Mouse (Mus musculus) embryonic facial prominence, embryonic 13.5 days (tissue): ENCODE results near the gene Pml. TPM values are rescaled to one million over a fixed set of nuclear protein-coding genes. Genes with fewer than 3 reads are reported as not detected.
"Not testable (repeated sequence)": the region's sequence is repeated elsewhere in the genome, so short reads cannot be mapped to it uniquely, and the experiment has no call there.

ENCODE experiments used
- ATAC-seq: fragments of 200-750 bp; cut with Nextera tagmentation; 2 replicates; pipeline ENCODE4 v1.8.0; 2017; ENCODE audit warnings: low read depth; ENCODE audit not compliant: insufficient number of reproducible peaks, insufficient read depth, low FRiP score, low TSS enrichment
- H3K27ac ChIP-seq: fragments of 300-500 bp; sonication (generic); 2 replicates; pipeline ENCODE4 v1.5.1; 2015; ENCODE audit warnings: moderate library complexity, mild to moderate bottlenecking, inconsistent platforms
- H3K27me3 ChIP-seq: fragments of 300-500 bp; sonication (generic); 2 replicates; pipeline ENCODE4 v1.6.1; 2015; ENCODE audit warnings: mild to moderate bottlenecking, inconsistent platforms
- H3K36me3 ChIP-seq: fragments of 300-500 bp; sonication (generic); 2 replicates; pipeline ENCODE4 v1.6.1; 2015; ENCODE audit warnings: mild to moderate bottlenecking, inconsistent platforms
- H3K4me1 ChIP-seq: fragments of 300-500 bp; sonication (generic); 2 replicates; pipeline ENCODE4 v1.6.1; 2015; ENCODE audit warnings: inconsistent platforms
- H3K4me2 ChIP-seq: fragments of 300-500 bp; sonication (generic); 2 replicates; pipeline ENCODE4 v1.6.1; 2015; ENCODE audit warnings: moderate library complexity, mild to moderate bottlenecking, inconsistent platforms
- H3K4me3 ChIP-seq: fragments of 300-500 bp; sonication (generic); 2 replicates; pipeline ENCODE4 v1.5.1; 2015; ENCODE audit warnings: mild to moderate bottlenecking, inconsistent platforms
- H3K9ac ChIP-seq: fragments of 300-500 bp; sonication (generic); 2 replicates; pipeline ENCODE4 v1.6.1; 2015; ENCODE audit warnings: mild to moderate bottlenecking, inconsistent platforms
- H3K9me3 ChIP-seq: fragments of 300-500 bp; sonication (generic); 2 replicates; pipeline ENCODE4 v1.6.1; 2016; ENCODE audit warnings: inconsistent platforms
- WGBS: fragments of 180-500 bp; shearing (Covaris S2); methylation state at CpG from one replicate; pipeline ENCODE4 v1.1.7; 2015; ENCODE audit warnings: mixed read lengths; 5-methylcytosine and 5-hydroxymethylcytosine counted together
- polyA plus RNA-seq: library from polyadenylated mRNA; unstranded; fragments of >200 nt; fragmentation: Nextera tagmentation; extraction: Ambion mirVana; gene quantifications from 2 replicates; pipeline ENCODE4 v1.2.1, GENCODE M21; 2015

Gene Pml
- polyA plus RNA-seq, 1 experiment from 2014 or later: 15.2 TPM

DNA sequence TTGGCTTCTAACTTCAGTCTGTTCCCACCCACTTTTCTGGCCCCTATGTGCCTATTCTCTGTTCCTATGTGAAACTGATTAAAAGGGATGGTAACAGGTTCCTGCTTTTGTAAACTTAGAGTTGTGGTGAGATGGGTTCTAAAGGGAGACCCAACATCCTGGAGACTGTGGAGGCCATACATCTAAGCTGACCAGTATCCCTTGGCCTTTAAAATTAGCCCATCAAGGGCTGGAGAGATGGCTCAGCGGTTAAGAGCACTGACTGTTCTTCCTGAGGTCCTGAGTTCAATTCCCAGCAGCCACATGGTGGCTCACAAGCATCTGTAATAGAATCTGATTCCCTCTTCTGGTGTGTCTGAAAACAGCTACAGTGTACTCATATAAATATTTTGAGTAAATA, 1.1 kb upstream of the Pml start:
- H3K9me3 ChIP-seq, H3K27ac ChIP-seq, H3K36me3 ChIP-seq, H3K4me2 ChIP-seq, H3K27me3 ChIP-seq, H3K4me3 ChIP-seq, ATAC-seq: not testable (repeated sequence)
- peaks cover 44% of the 10 kb centered on the region for H3K4me1 ChIP-seq
- 0 out of 2 replicates have a peak overlapping the region, but pooled peaks have one; percentile 77 for H3K9ac ChIP-seq
- 93% methylated on average over 1 of the region's 1 CpGs for WGBS

GRCm38 (mm10) chr9:58250322-58250721, 736 bp upstream of the Pml start:
- H3K27me3 ChIP-seq: no peaks in the 10 kb centered on the region
- ATAC-seq: no peak
- H3K9me3 ChIP-seq: no peaks in the 10 kb centered on the region
- H3K27ac ChIP-seq: peak overlapping the region; percentile 93
- peaks cover 44% of the 10 kb centered on the region for H3K4me1 ChIP-seq
- 0 out of 2 replicates have a peak, but pooled peaks cover 3% of the 10 kb centered on the region for H3K36me3 ChIP-seq
- peak overlapping the region; percentile 55; the same call in 1 of the 2 replicates for H3K4me3 ChIP-seq
- H3K9ac ChIP-seq: peak overlapping the region; percentile 77
- 74% methylated on average over 8 of the region's 8 CpGs for WGBS
- peak overlapping the region; percentile 69 for H3K4me2 ChIP-seq

DNA sequence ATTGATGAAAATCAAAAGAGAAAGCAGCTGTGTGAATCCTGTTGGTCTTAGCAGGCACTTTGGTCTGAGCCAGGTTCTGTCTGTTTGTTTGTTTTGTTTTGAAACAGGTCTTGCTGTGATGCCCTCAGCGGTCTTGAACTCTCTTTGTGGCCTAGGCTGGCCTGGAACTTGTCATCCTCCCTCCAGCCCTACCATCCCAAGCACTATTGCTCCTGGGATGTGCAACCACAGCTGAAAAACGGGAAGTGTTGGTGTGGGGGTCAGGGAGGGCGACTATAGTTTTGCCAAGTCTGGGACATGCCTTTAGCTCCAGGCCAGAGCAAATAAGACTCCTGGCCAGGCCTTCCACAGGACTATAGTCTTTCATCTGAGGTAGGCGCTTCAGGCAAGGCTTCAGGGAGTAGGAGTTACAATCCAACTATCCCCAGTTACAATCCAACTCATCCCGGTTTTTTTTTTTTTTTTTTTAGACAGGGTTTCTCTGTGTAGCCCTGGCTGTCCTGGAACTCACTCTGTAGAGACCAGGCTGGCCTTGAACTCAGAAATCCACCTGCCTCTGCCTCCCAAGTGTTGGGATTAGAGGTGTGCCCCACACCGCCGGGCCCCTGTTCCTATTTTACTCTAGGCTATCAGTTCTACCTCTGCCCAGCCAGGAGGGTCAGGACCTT, 706 bp downstream of the Pml start:
- Histone ChIP-seq H3K4me3 (peak overlapping the region; percentile 55), H3K36me3 (0 out of 2 replicates have a peak, but pooled peaks cover 3% of the 10 kb centered on the region), H3K4me1 (peaks cover 36% of the 10 kb centered on the region), H3K9me3 (no peaks in the 10 kb centered on the region), H3K27ac (peak overlapping the region; percentile 93), H3K9ac (peak overlapping the region; percentile 77), H3K27me3 (no peaks in the 10 kb centered on the region), H3K4me2 (peak overlapping the region; percentile 69)
- no peak for ATAC-seq
- WGBS: 38% methylated on average over 7 of the region's 7 CpGs

GRCm38 (mm10) chr9:58247064-58247759, 2.4 kb downstream of the Pml start:
- 10% methylated on average over 25 of the region's 25 CpGs for WGBS
- peak overlapping the region; percentile 60; the same call in 1 of the 2 replicates for H3K27ac ChIP-seq
- H3K4me2 ChIP-seq: peak overlapping the region; percentile 60
- peaks cover 42% of the 10 kb centered on the region for H3K4me1 ChIP-seq
- H3K4me3 ChIP-seq: peak overlapping the region; percentile 34
- H3K36me3 ChIP-seq: 0 out of 2 replicates have a peak, but pooled peaks cover 3% of the 10 kb centered on the region
- no peaks in the 10 kb centered on the region for H3K27me3 ChIP-seq
- peak; percentile 76 for ATAC-seq
- H3K9ac ChIP-seq: peak overlapping the region; percentile 72
- H3K9me3 ChIP-seq: no peaks in the 10 kb centered on the region

DNA sequence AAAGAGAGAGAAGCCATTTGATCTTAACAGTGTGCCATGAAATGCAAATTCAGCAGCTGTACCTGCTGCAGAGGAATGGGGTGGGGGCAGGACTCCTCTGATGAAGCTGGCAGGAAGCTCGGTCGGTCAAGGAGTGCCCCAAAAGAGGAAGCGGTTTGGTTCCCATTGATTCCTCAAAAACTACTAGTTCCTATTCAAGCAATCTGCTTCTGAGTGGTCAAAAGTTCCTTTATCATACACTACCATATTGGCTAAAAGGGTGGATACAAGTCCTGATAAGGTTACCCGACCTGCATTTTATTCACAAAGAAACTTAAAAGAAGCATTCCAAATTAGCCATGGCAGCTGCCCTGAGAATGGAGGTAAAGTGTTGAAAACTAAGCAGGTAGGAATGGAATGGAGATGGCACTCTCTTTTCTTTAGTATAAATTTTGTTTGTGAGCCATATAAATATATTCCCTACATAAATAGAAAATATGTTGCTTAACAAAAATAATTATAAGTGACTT, 3.4 kb downstream of the Pml start:
- Histone ChIP-seq H3K4me2 (no peak overlapping the region), H3K27me3 (no peaks in the 10 kb centered on the region), H3K27ac (no peak overlapping the region), H3K9ac (no peak overlapping the region), H3K4me1 (peaks cover 53% of the 10 kb centered on the region), H3K4me3 (no peak overlapping the region), H3K9me3 (no peaks in the 10 kb centered on the region), H3K36me3 (0 out of 2 replicates have a peak, but pooled peaks cover 3% of the 10 kb centered on the region)
- WGBS: 66% methylated on average over 4 of the region's 4 CpGs
- no peak for ATAC-seq

GRCm38 (mm10) chr9:58243696-58244095, 5.9 kb downstream of the Pml start:
- H3K27ac ChIP-seq: no peak overlapping the region
- 92% methylated on average over 6 of the region's 6 CpGs for WGBS
- H3K4me2 ChIP-seq: no peak overlapping the region
- H3K4me1 ChIP-seq: peaks cover 41% of the 10 kb centered on the region
- no peak overlapping the region for H3K4me3 ChIP-seq
- H3K27me3 ChIP-seq: no peaks in the 10 kb centered on the region
- peaks cover 13% of the 10 kb centered on the region; the same call in 1 of the 2 replicates for H3K36me3 ChIP-seq
- ATAC-seq: no peak
- H3K9ac ChIP-seq: no peak overlapping the region
- no peaks in the 10 kb centered on the region for H3K9me3 ChIP-seq

DNA sequence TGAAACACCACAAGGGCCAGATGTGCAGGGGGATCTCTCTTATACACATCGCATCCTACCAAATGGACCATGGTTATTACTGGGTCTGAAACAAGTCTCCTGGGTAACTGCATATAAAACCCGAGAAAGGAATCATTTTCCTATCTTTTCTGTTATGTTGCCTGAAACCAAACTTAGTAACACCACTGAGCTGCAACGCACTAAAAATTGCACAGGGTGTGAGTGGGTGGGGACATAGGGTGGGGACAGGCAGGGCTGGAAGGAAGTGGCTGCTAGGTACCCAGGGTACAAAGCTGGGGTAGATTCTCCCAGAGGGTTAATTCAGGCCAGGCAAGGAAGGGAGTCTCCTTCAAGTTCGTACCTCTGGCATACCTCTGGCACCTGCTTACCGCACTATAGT, 6.9 kb downstream of the Pml start:
- 85% methylated on average over 5 of the region's 5 CpGs for WGBS
- no peak overlapping the region; the same call in 1 of the 2 replicates for H3K27ac ChIP-seq
- H3K4me1 ChIP-seq: peaks cover 33% of the 10 kb centered on the region

GRCm38 (mm10) chr9:58241780-58242485, 7.7 kb downstream of the Pml start:
- ATAC-seq: no peak
- Histone ChIP-seq H3K4me2 (no peak overlapping the region), H3K27ac (no peak overlapping the region; the same call in 1 of the 2 replicates), H3K9me3 (no peaks in the 10 kb centered on the region), H3K36me3 (peaks cover 13% of the 10 kb centered on the region; the same call in 1 of the 2 replicates), H3K4me3 (no peak overlapping the region), H3K9ac (no peak overlapping the region), H3K27me3 (no peaks in the 10 kb centered on the region), H3K4me1 (peaks cover 25% of the 10 kb centered on the region)
- WGBS: 46% methylated on average over 9 of the region's 9 CpGs

More for the DNA sequence above, 6.9 kb downstream of the Pml start:
- Histone ChIP-seq H3K27me3 (no peaks in the 10 kb centered on the region), H3K4me2 (no peak overlapping the region), H3K9me3 (no peaks in the 10 kb centered on the region), H3K36me3 (peaks cover 13% of the 10 kb centered on the region; the same call in 1 of the 2 replicates), H3K9ac (no peak overlapping the region), H3K4me3 (no peak overlapping the region)
- no peak for ATAC-seq

DNA sequence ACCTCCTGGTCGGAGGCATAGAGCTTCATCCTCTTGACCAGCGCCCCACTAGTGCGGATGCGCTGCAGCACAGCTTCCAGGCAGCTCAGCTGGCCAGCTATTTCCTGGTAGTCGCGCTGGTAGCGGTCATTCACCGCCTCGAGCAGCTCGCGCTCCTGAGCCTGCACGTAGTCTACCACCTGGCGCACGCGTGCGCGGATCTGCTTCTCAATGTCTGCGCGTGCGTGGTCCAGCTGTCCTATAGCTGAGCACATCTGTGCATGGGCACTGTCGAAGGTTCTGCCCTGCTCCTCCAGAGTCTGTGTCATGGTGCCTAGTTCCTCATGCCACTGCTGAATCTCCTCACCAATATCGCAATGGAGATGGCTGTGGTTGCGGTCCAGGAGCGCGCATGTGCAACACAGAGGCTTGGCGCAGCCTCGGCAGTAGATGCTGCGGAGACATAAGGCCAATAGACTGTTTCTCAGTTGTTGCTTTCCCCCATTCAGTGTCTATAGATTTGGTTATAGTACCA, 15.0 kb downstream of the Pml start:
- H3K27ac ChIP-seq: no peak overlapping the region
- WGBS: 94% methylated on average over 28 of the region's 28 CpGs
- no peak overlapping the region for H3K4me3 ChIP-seq
- peaks cover 46% of the 10 kb centered on the region for H3K36me3 ChIP-seq
- peaks cover 9% of the 10 kb centered on the region for H3K4me1 ChIP-seq
- ATAC-seq: no peak
- no peaks in the 10 kb centered on the region for H3K27me3 ChIP-seq
- H3K9ac ChIP-seq: no peak overlapping the region
- no peak overlapping the region for H3K4me2 ChIP-seq
- no peaks in the 10 kb centered on the region for H3K9me3 ChIP-seq

GRCm38 (mm10) chr9:58232374-58232773, 17.2 kb downstream of the Pml start:
- peak overlapping the region; percentile 62; the same call in 1 of the 2 replicates for H3K27ac ChIP-seq
- no peak overlapping the region for H3K4me2 ChIP-seq
- H3K9me3 ChIP-seq: no peaks in the 10 kb centered on the region
- 46% methylated on average over 5 of the region's 5 CpGs for WGBS
- peaks cover 9% of the 10 kb centered on the region for H3K4me1 ChIP-seq
- no peak overlapping the region for H3K4me3 ChIP-seq
- no peak for ATAC-seq
- peaks cover 68% of the 10 kb centered on the region for H3K36me3 ChIP-seq
- 0 out of 2 replicates have a peak overlapping the region, but pooled peaks have one; percentile 2 for H3K9ac ChIP-seq
- H3K27me3 ChIP-seq: no peaks in the 10 kb centered on the region

GRCm38 (mm10) chr9:58231746-58232145, 17.8 kb downstream of the Pml start:
- H3K27ac ChIP-seq: peak overlapping the region; percentile 62; the same call in 1 of the 2 replicates

More at GRCm38 (mm10) chr9:58231746-58232145, 17.8 kb downstream of the Pml start:
- H3K27me3 ChIP-seq: no peaks in the 10 kb centered on the region
- H3K4me3 ChIP-seq: no peak overlapping the region
- H3K4me2 ChIP-seq: no peak overlapping the region
- no peak overlapping the region for H3K9ac ChIP-seq
- H3K4me1 ChIP-seq: peaks cover 9% of the 10 kb centered on the region
- ATAC-seq: no peak
- WGBS: 34% methylated on average over 6 of the region's 6 CpGs
- H3K9me3 ChIP-seq: no peaks in the 10 kb centered on the region
- H3K36me3 ChIP-seq: peaks cover 71% of the 10 kb centered on the region
